Mouse (Mus musculus) effector memory CD4-positive, alpha-beta T cell, adult 5 months (primary cell): ENCODE data around the gene Cyb5r4. TPM values are rescaled to one million over a fixed set of nuclear protein-coding genes. Genes with fewer than 3 reads are reported as not detected.

Experiments
- polyA plus RNA-seq: library from polyadenylated mRNA; unstranded; fragments of 100-300 nt; shearing (Covaris generic); gene quantifications from one replicate; pipeline ENCODE4 v1.2.1, GENCODE M21; 2017

Cyb5r4 gene
- polyA plus RNA-seq = 101 TPM

DNA sequence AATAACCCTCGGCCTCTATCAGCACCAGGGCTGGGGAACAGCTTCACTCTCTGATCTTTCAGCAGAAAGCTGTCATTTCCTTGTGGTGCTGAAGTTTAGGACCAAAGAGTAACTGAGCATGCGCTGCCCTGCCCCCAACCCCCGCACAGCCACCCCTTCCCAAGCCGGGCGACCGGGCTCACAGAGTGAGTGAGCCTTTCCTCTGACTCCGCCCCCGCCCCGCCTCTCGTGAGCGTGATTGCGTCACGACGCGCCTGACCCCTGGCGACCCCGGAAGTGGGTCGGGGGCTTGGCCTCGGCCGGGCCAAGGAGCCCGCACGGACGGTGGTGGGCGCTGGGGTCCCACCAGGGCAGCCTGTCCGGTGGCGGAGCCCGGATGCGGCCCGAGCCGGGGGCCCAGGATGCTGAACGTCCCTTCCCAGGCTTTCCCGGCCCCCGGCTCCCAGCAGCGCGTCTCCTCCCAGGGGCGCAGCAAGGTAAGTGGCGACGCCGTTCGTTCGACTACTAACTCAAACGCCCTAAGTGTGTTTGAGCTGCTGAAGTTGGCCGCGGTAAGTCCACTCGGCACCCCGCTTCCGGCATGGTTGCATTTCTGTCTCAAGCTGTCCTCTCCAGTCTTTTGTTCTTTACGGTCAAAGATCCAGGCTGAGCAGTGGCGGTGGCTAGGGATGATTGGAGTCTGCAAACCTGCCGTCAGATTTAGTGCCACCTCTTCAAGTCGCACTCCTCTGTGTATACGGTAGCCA, at the start of gene Cyb5r4:
Gene Cyb5r4, plus strand, starts transcription at position 237 of the 746 bp plus-strand sequence.

DNA sequence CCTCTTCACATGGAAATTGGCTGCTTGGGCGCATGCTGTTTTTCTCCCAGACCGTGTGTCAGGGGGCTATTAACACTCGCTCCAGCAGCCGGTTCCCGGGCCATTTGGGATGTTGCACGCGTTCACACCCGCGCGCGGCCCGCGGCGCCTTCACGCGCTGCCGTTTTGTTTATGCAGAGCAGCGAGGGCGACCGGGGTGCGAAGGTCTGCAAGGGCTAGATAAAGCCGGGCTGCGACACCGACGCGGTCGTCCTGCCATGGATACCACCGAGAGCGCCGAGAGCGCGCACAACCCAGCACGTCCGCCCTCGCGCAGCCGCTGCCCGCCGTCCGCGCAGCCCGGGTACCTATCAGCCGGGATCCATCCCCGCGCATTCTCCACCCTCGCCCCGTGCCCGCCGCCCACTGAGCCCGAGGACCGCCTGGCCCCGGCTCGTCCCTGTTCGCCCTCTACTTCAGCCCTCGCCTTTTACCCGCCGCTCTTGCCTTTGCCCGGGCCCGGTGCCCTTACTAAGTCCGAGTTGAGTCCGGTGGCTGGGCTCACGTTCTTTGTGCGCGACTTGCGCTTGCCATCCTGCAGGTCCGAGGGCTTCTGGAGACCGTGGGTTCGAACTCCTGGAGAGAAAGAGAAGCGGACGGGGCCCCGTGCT, 6.4 kb upstream of the Cyb5r4 start, which contains the start of gene Ripply2:
Gene Ripply2, plus strand, starts transcription at position 250 of the 650 bp plus-strand sequence.

Other genes starting within 250 kb of the Cyb5r4 start
- gene Snap91, start 141.4 kb upstream of the Cyb5r4 start, polyA plus RNA-seq = 0.12 TPM
- gene Ripply2, start 6.5 kb upstream of the Cyb5r4 start, polyA plus RNA-seq = not detected
- not detected for gene Mrap2, start 122.3 kb downstream of the Cyb5r4 start, polyA plus RNA-seq
- gene Cep162, start 233.5 kb downstream of the Cyb5r4 start, polyA plus RNA-seq = 6.6 TPM